ENCODE assay signal across 41 mouse cellular contexts in the genomic region with DNA sequence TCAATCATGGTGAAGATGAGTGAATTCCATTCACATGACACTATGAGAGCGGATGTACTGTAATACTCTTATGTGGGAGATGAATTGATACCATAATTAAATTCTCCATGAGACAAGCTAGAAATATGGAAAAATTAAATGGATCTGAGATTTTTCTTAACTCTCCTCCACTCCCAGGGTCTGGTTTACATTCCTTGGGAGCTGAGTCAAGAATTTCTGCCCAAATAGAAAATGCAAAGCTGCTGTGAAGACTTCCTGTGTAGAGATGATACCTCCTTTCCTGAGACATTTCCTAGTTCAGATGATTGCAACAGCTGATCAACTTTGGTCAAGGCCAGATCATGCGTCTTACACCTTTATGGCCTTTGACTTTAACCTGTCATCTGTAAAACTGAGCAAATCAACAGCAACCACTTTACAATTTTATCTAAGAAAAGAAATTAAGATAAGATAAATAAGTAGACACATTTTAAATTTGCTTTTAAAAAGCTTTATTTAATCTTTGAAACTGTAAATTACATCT. TPM values are rescaled to one million over a fixed set of nuclear protein-coding genes. Genes with fewer than 3 reads are reported as not detected.
"Had no signal": no experiment of that assay in that cellular context is flagged by ENCODE, and none has a peak within 500 bp of the region (broad histone marks: within the 10 kb centered on the region; RNA-seq: fewer than 3 reads in every experiment).

No protein-coding gene starts in this region.

- ATAC-seq: hindbrain, postnatal 0 days had no signal

- DNase-seq: gastrocnemius, postnatal 14 days; gastrocnemius, postnatal 36 days; heart, adult 11 months; heart, postnatal 10 days; heart, postnatal 36 days; kidney, adult 11 months; kidney, adult 2 months; kidney, adult 9 months; kidney, postnatal 14 days; kidney, postnatal 36 days; layer of hippocampus, adult 9-11 months; liver; liver, embryonic 13.5 days had no signal

- H3K4me1 ChIP-seq: heart, embryonic 10.5 days; hindbrain, embryonic 13.5 days; hindbrain, embryonic 15.5 days; kidney, embryonic 15.5 days; limb, embryonic 10.5 days; limb, embryonic 12.5 days; liver, embryonic 13.5 days; liver, embryonic 15.5 days had no signal

- H3K9ac ChIP-seq: heart, embryonic 12.5 days; hindbrain, embryonic 13.5 days; hindbrain, embryonic 15.5 days; kidney, embryonic 15.5 days; limb, embryonic 12.5 days; liver, embryonic 13.5 days; liver, embryonic 15.5 days had no signal

- H3K27me3 ChIP-seq: heart, embryonic 12.5 days; hindbrain, embryonic 13.5 days; hindbrain, embryonic 15.5 days; kidney, embryonic 15.5 days; limb, embryonic 12.5 days; liver, embryonic 13.5 days; liver, embryonic 15.5 days had no signal

- H3K9me3 ChIP-seq: heart, embryonic 10.5 days; heart, embryonic 12.5 days; hindbrain, embryonic 13.5 days; hindbrain, embryonic 15.5 days; kidney, embryonic 15.5 days; limb, embryonic 10.5 days; limb, embryonic 12.5 days; liver, embryonic 13.5 days; liver, embryonic 15.5 days had no signal

- H3K4me2 ChIP-seq: heart, embryonic 12.5 days; hindbrain, embryonic 13.5 days; hindbrain, embryonic 15.5 days; kidney, embryonic 15.5 days; limb, embryonic 12.5 days; liver, embryonic 11.5 days; liver, embryonic 13.5 days; liver, embryonic 15.5 days had no signal

- H3K36me3 ChIP-seq: heart, embryonic 10.5 days; heart, embryonic 12.5 days; hindbrain, embryonic 13.5 days; hindbrain, embryonic 15.5 days; kidney, embryonic 15.5 days; limb, embryonic 10.5 days; limb, embryonic 12.5 days; liver, embryonic 13.5 days; liver, embryonic 15.5 days had no signal

- H3K4me3 ChIP-seq: heart, embryonic 10.5 days; heart, embryonic 12.5 days; hindbrain, embryonic 13.5 days; hindbrain, embryonic 15.5 days; kidney, embryonic 15.5 days; left cerebral cortex, adult 2 months; limb, embryonic 10.5 days; limb, embryonic 12.5 days; liver, embryonic 13.5 days; liver, embryonic 15.5 days had no signal

- H3K27ac ChIP-seq: heart, embryonic 10.5 days; hindbrain, embryonic 13.5 days; hindbrain, embryonic 15.5 days; hindbrain, postnatal 0 days; kidney, embryonic 15.5 days; kidney, postnatal 0 days; left cerebral cortex, adult 2 months; limb, embryonic 10.5 days; limb, embryonic 12.5 days; liver, embryonic 13.5 days; liver, embryonic 15.5 days had no signal

RNA-seq across cellular contexts. Expression of a gene that starts 18.8 kb away (rescaled TPM):
- total RNA-seq: gastrocnemius, adult 18-20 months; gastrocnemius, adult 8-10 months; gastrocnemius, postnatal 14 days; gastrocnemius, postnatal 36 days; heart, adult 8-10 months; heart, postnatal 10 days; heart, postnatal 36 days; hematopoietic stem cell, adult 5-6 weeks; hindbrain, postnatal 0 days; layer of hippocampus, adult 18-20 months; layer of hippocampus, adult 8-10 months; layer of hippocampus, postnatal 14 days; left cerebral cortex, adult 2 months; left cerebral cortex, postnatal 14 days; left cerebral cortex, postnatal 36 days had no signal
- polyA plus RNA-seq: gonadal fat pad, adult 2 months; heart, embryonic 10.5 days; heart, embryonic 12.5 days; heart, embryonic 14.5 days; heart, embryonic 16.5 days; hindbrain, embryonic 11.5 days; hindbrain, embryonic 13.5 days; hindbrain, embryonic 15.5 days; hindbrain, postnatal 0 days; intestine, embryonic 14.5 days; kidney, adult 2 months; kidney, embryonic 15.5 days; kidney, postnatal 0 days; large intestine, adult 2 months; limb, embryonic 10.5 days; limb, embryonic 12.5 days; limb, embryonic 14.5 days; liver, embryonic 11.5 days; liver, embryonic 13.5 days; liver, embryonic 15.5 days had no signal

RNA-seq across cellular contexts. Expression of a gene that starts 31.4 kb away (rescaled TPM):
- total RNA-seq: gastrocnemius, adult 18-20 months; gastrocnemius, adult 8-10 months; gastrocnemius, postnatal 14 days; gastrocnemius, postnatal 36 days; heart, adult 8-10 months; heart, postnatal 10 days; heart, postnatal 36 days; hematopoietic stem cell, adult 5-6 weeks; hindbrain, postnatal 0 days; layer of hippocampus, adult 18-20 months; layer of hippocampus, adult 8-10 months; layer of hippocampus, postnatal 14 days; left cerebral cortex, adult 2 months; left cerebral cortex, postnatal 14 days; left cerebral cortex, postnatal 36 days had no signal
- polyA plus RNA-seq: gonadal fat pad, adult 2 months; heart, embryonic 10.5 days; heart, embryonic 12.5 days; heart, embryonic 14.5 days; heart, embryonic 16.5 days; hindbrain, embryonic 11.5 days; hindbrain, embryonic 13.5 days; hindbrain, embryonic 15.5 days; hindbrain, postnatal 0 days; intestine, embryonic 14.5 days; kidney, adult 2 months; kidney, embryonic 15.5 days; kidney, postnatal 0 days; large intestine, adult 2 months; limb, embryonic 10.5 days; limb, embryonic 12.5 days; limb, embryonic 14.5 days; liver, embryonic 11.5 days; liver, embryonic 13.5 days; liver, embryonic 15.5 days had no signal
